Mouse (Mus musculus) megakaryocyte progenitor cell, adult 5-6 weeks (primary cell): ENCODE measurements around the gene Serpina3f. TPM values are rescaled to one million over a fixed set of nuclear protein-coding genes. Genes with fewer than 3 reads are reported as not detected.
A peak's percentile ranks its signal among the peaks of the same experiment; 100 is the strongest.

Experiments used
- ATAC-seq: replicated peaks from 2 replicates; pipeline ENCODE4 v1.8.0; 2016; ENCODE audit warnings: mild to moderate bottlenecking, moderate TSS enrichment, inconsistent platforms; ENCODE audit not compliant: poor library complexity
- total RNA-seq, 2 experiments: library from RNA; stranded (forward) in 1 of 2; stranded (reverse) in 1 of 2; fragments of 157-497, 149-512 nt in 1 of 2; fragments of 200-1000 nt in 1 of 2; gene quantifications; 2 replicates each; pipeline versions ENCODE4 v1.2.3 to v1.2.4; 2015 to 2017

The Serpina3f gene
- total RNA-seq, 2 experiments from 2014 or later = 1.4 to 1.7 TPM

- no peak for ATAC-seq
These were observed 33.2 kb downstream of the Serpina3f start for GRCm38 (mm10) chr12:104247553-104248002.

GRCm38 (mm10) chr12:104248231-104248630 is 33.9 kb downstream of the Serpina3f start:
- no peak for ATAC-seq

- ATAC-seq = no peak
These were observed 46.7 kb downstream of the Serpina3f start for GRCm38 (mm10) chr12:104261041-104261440.

- no peak for ATAC-seq
These were observed 48.5 kb downstream of the Serpina3f start, which contains the start of gene Serpina3i for GRCm38 (mm10) chr12:104262863-104263262. Gene Serpina3i (plus strand): TSS chr12:104263122.

- peak; percentile 73 for ATAC-seq
These were observed 52.0 kb downstream of the Serpina3f start for GRCm38 (mm10) chr12:104266374-104266773.

Other genes with a start within 250 kb of the Serpina3f start
- 0.22 TPM in 1 of 2 replicates, not detected in the other for gene Serpina11, start 224.6 kb upstream of the Serpina3f start, total RNA-seq (2015)
- not detected in 2 replicates for gene Serpina11, start 224.6 kb upstream of the Serpina3f start, total RNA-seq (2017)
- not detected in 2 replicates for gene Serpina9, start 200.8 kb upstream of the Serpina3f start, total RNA-seq (2015)
- gene Serpina9, start 200.8 kb upstream of the Serpina3f start, total RNA-seq (2017) = not detected in 2 replicates
- 0.24 TPM in 1 of 2 replicates, not detected in the other for gene Serpina12, start 170.1 kb upstream of the Serpina3f start, total RNA-seq (2015)
- 0.30 TPM in 1 of 2 replicates, not detected in the other for gene Serpina12, start 170.1 kb upstream of the Serpina3f start, total RNA-seq (2017)
- gene Serpina5, start 113.4 kb upstream of the Serpina3f start, total RNA-seq (2015) = not detected in 2 replicates
- not detected in 2 replicates for gene Serpina5, start 113.4 kb upstream of the Serpina3f start, total RNA-seq (2017)
- not detected in 2 replicates for gene Serpina3a, start 101.8 kb upstream of the Serpina3f start, total RNA-seq (2015)
- not detected in 2 replicates for gene Serpina3a, start 101.8 kb upstream of the Serpina3f start, total RNA-seq (2017)
- gene Serpina3b, start 86.5 kb upstream of the Serpina3f start, total RNA-seq (2015) = not detected in 2 replicates
- gene Serpina3b, start 86.5 kb upstream of the Serpina3f start, total RNA-seq (2017) = not detected in 2 replicates
- not detected in 2 replicates for gene Serpina3c, start 60.7 kb upstream of the Serpina3f start, total RNA-seq (2015)
- gene Serpina3c, start 60.7 kb upstream of the Serpina3f start, total RNA-seq (2017) = not detected in 2 replicates
- gene Serpina3g, start 21.7 kb downstream of the Serpina3f start, total RNA-seq (2015) = 14.9 and 26.9 TPM in 2 replicates
- 17.9 and 22.6 TPM in 2 replicates for gene Serpina3g, start 21.7 kb downstream of the Serpina3f start, total RNA-seq (2017)
- not detected in 2 replicates for gene Serpina3i, start 48.6 kb downstream of the Serpina3f start, total RNA-seq (2015)
- not detected in 2 replicates for gene Serpina3i, start 48.6 kb downstream of the Serpina3f start, total RNA-seq (2017)
- gene Serpina3j, start 100.0 kb downstream of the Serpina3f start, total RNA-seq (2015) = not detected in 2 replicates
- gene Serpina3j, start 100.0 kb downstream of the Serpina3f start, total RNA-seq (2017) = not detected in 2 replicates
- not detected in 2 replicates for gene Serpina3k, start 123.9 kb downstream of the Serpina3f start, total RNA-seq (2015)
- gene Serpina3k, start 123.9 kb downstream of the Serpina3f start, total RNA-seq (2017) = not detected in 2 replicates
- gene Serpina3m, start 123.9 kb downstream of the Serpina3f start, total RNA-seq (2015) = not detected in 2 replicates
- gene Serpina3m, start 123.9 kb downstream of the Serpina3f start, total RNA-seq (2017) = not detected in 2 replicates
- not detected in 2 replicates for gene Serpina3n, start 192.2 kb downstream of the Serpina3f start, total RNA-seq (2015)
- not detected in 2 replicates for gene Serpina3n, start 192.2 kb downstream of the Serpina3f start, total RNA-seq (2017)